Mouse (Mus musculus) urinary bladder, postnatal 4 days (tissue): Measurements from ENCODE around the gene Kif11.

Experiments
- DNase-seq, 2 experiments: peaks; one replicate each; pipeline ENCODE4 v3.0.0; 2021 to 2022; ENCODE audit warnings: low spot score in 2 of 2

Gene Kif11

GRCm38 (mm10) chr19:37442524-37443286 is 66.5 kb downstream of the Kif11 start:
- no peak for DNase-seq

DNA sequence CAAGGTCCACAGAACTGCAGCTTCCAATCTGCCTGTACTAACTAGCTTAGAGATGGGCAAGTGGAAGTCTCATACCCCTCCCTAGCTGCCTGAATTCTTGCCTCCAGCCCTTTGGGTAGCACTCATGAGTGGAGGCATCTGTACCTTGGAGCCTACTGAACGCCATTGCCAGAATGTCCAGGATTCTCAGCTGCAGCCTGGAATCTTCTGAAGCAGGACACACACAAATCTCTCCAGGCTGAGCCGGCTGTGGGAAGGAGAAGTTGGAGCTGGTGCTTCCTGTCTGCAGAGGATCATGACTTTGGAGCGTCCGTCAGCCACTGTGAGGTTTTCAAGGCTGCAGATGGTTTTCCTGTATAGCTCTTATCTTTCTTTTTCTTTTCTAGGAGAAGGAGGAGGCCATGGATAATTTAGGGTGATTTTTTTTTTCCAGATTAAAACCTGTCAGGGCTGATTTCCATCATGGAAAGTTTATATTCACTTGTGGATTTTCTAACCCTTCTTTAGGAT is 67.5 kb downstream of the Kif11 start:
- no peak for DNase-seq

DNA sequence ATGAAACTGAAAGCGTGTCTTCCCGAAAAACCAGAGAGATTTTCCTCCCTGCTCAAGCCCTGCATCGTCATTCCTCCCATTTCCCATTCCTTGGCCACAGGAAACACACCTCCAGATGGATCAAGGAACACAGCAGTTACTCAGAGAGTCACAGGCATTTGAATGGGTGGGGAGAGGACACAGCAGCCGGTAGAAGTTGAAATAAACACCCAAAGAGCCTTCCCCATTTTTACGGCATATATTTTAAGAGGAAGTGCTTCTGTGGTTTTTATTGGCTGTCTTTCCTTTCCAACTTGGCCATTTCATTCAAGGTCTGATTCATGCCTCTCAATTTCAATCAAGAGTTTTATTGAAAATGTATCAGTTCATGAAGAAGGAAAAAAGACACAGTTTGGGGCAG is 72.0 kb downstream of the Kif11 start:
- no peak for DNase-seq

GRCm38 (mm10) chr19:37449246-37449645 is 73.0 kb downstream of the Kif11 start:
- no peak for DNase-seq

- no peak for DNase-seq
These were observed 79.3 kb downstream of the Kif11 start for GRCm38 (mm10) chr19:37455528-37455927.

GRCm38 (mm10) chr19:37455961-37456360 is 79.8 kb downstream of the Kif11 start:
- no peak for DNase-seq

DNA sequence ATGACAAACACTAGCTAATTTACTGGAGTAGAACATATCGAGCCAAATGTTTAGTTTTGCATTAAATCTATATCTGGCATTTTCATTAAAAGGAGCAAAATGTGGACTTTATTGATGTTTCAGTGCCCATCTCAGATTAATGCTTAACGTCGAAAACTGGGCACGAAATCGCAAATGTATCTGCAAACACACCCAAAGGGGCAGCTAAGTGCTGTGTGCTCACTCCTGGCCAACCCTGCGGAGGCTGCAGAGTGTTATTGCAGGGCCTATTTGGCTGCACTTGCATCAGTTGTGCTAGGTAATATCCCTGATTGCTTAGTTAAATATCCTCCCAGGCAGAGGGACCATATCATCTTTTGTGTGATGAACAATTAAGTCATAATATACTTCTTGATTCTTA is 81.8 kb downstream of the Kif11 start:
- DNase-seq = no peak

GRCm38 (mm10) chr19:37466403-37466802 is 90.2 kb downstream of the Kif11 start:
- DNase-seq = no peak

DNA sequence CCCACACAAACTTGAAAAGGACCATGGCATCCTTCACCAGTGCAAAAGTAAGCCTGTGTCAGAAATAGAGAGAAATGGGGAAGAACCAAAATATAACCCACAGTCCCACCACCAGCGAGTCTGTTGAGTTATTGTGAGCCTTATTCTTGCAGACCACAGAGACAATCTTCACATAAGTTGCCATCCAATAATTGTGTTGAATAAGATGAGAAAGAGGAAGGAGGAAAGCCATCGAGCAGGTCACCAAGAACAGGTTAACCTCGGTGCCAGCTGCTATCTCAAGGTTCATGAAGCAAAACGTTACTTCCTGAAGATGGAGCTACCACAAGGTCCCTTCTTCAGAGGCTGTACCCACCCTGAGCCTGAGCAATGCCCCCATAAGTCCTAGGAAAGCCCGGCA is 90.8 kb downstream of the Kif11 start:
- DNase-seq = no peak

DNA sequence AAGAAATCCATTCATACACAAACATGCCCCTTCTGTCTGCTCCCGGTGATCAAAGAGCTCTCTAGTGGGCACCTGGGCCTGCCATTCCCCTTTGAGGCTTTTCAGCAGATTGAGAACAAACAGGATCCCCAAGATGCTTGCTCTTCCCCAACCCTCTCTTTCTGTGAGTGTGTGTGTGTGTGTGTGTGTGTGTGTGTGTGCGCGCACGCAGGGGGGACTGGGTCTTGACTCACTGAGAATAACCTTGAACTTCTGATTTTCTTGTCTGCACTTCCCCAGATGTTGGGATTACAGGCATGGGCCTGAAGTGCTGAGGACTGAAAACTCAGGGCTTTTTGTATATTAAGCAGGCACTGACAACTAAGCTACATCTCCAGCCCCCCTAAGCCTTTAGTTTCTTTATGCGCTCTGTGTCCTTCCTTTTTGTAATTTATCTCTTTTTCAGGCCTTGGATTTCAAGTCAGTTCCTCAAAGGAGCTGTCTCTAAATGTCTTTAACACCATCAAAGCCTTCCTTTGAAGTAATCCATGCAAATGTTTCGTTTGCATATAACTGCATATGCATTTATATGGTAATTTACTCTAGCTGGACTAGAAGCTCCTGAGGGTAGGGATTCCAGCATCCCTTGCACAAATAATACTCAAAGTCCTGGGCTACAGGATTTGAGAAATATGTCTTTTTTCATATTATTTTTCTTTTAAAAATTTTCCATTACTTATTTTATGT is 92.8 kb downstream of the Kif11 start:
- no peak for DNase-seq
